Mouse (Mus musculus): ENCODE results near the gene Glb1l.
"Not testable (repeated sequence)": the region's sequence is repeated elsewhere in the genome, so short reads cannot be mapped to it uniquely, and the experiment has no call there.

Glb1l gene

GRCm38 (mm10) chr1:75210136-75211087 is at the start of gene Glb1l, which contains the start of gene Stk16:
Glb1l (minus strand) TSS chr1:75210813.
Stk16 (plus strand) TSS chr1:75210838.
- peak; percentile 97 for DNase-seq

GRCm38 (mm10) chr1:75255516-75256046 is 45.0 kb upstream of the Glb1l start:
- DNase-seq, result no peak

GRCm38 (mm10) chr1:75254625-75255013 is 44.0 kb upstream of the Glb1l start:
- no peak for DNase-seq

GRCm38 (mm10) chr1:75253849-75254624 is 43.4 kb upstream of the Glb1l start:
- DNase-seq, result peak; percentile 78

GRCm38 (mm10) chr1:75253029-75253428 is 42.4 kb upstream of the Glb1l start:
- no peak for DNase-seq

GRCm38 (mm10) chr1:75252308-75252707 is 41.7 kb upstream of the Glb1l start:
- no peak for DNase-seq

- peak; percentile 77 for DNase-seq
These were observed 40.7 kb upstream of the Glb1l start for GRCm38 (mm10) chr1:75251112-75251970.

GRCm38 (mm10) chr1:75250498-75250897 is 39.9 kb upstream of the Glb1l start:
- no peak for DNase-seq

- no peak for DNase-seq
These were observed 37.6 kb upstream of the Glb1l start for GRCm38 (mm10) chr1:75248041-75248772.

- DNase-seq, result no peak
These were observed 36.7 kb upstream of the Glb1l start for GRCm38 (mm10) chr1:75247071-75247930.

- DNase-seq, result peak; percentile 74
These were observed 34.2 kb upstream of the Glb1l start for GRCm38 (mm10) chr1:75244836-75245235.

- DNase-seq, result peak; percentile 65
These were observed 33.7 kb upstream of the Glb1l start for GRCm38 (mm10) chr1:75244175-75244826.

- no peak for DNase-seq
These were observed 32.8 kb upstream of the Glb1l start for GRCm38 (mm10) chr1:75243411-75243810.

GRCm38 (mm10) chr1:75239591-75239990 is 29.0 kb upstream of the Glb1l start:
- peak; percentile 72 for DNase-seq

GRCm38 (mm10) chr1:75236117-75237050 is 25.8 kb upstream of the Glb1l start, which contains the start of gene Dnajb2:
Dnajb2 (plus strand) TSS chr1:75236406.
- peak; percentile 91 for DNase-seq

GRCm38 (mm10) chr1:75234606-75235005 is 24.0 kb upstream of the Glb1l start:
- DNase-seq, result peak; percentile 83

GRCm38 (mm10) chr1:75232489-75232888 is 21.9 kb upstream of the Glb1l start:
- not testable (repeated sequence) for DNase-seq

GRCm38 (mm10) chr1:75231664-75232152 is 21.1 kb upstream of the Glb1l start, which contains the start of gene A630095N17Rik:
A630095N17Rik (minus strand) TSS chr1:75232102.
- no peak for DNase-seq
